Mouse (Mus musculus): ENCODE data around the gene Capsl. TPM values are rescaled to one million over a fixed set of nuclear protein-coding genes. Genes with fewer than 3 reads are reported as not detected.

Gene Capsl
- total RNA-seq (2023), result 1 to 10 TPM in 1 of 2 experiments, not detected in 1; 1.4 TPM

GRCm38 (mm10) chr15:9435534-9436180, at the start of gene Capsl:
Capsl (plus strand) TSS chr15:9436028.

Other genes with a start within 250 kb of the Capsl start
- not detected for gene Ugt3a1, start 159.1 kb upstream of the Capsl start, total RNA-seq (2023)
- not detected for gene Ugt3a2, start 100.5 kb upstream of the Capsl start, total RNA-seq (2023)
- 1 to 10 TPM; 3.2 to 3.4 TPM for gene Il7r, start 94.1 kb downstream of the Capsl start, total RNA-seq (2023)

All from B cell, adult 67 days (primary cell).